Mouse (Mus musculus) liver, embryonic 11.5 days (tissue): ENCODE results near the gene Hist1h2bp. TPM values are rescaled to one million over a fixed set of nuclear protein-coding genes. Genes with fewer than 3 reads are reported as not detected.
"Not testable (repeated sequence)": the region's sequence is repeated elsewhere in the genome, so short reads cannot be mapped to it uniquely, and the experiment has no call there.

Experiments used
- ATAC-seq: fragments of 200-750 bp; cut with Nextera tagmentation; replicated peaks from 2 replicates; pipeline ENCODE4 v1.8.0; 2017; ENCODE audit warnings: moderate number of reproducible peaks, mild to moderate bottlenecking, moderate TSS enrichment, moderate library complexity; ENCODE audit not compliant: low FRiP score
- DNase-seq: peaks from one replicate; pipeline ENCODE4 v3.0.0-alpha.2; 2017; ENCODE audit warnings: low spot score
- H3K27ac ChIP-seq: fragments of 300-500 bp; sonication (generic); 2 replicates; pipeline ENCODE4 v1.5.1; 2014; ENCODE audit warnings: mild to moderate bottlenecking, low read depth, low read length, control low read depth
- H3K27me3 ChIP-seq: fragments of 300-500 bp; sonication (generic); replicated peaks from 2 replicates; pipeline ENCODE4 v1.6.1; 2014; ENCODE audit warnings: low read length, mixed read lengths; ENCODE audit not compliant: control insufficient read depth, insufficient read depth
- H3K36me3 ChIP-seq: fragments of 300-500 bp; sonication (generic); 2 replicates; pipeline ENCODE4 v1.6.1; 2014; ENCODE audit warnings: mild to moderate bottlenecking, low read length, moderate library complexity, mixed read lengths; ENCODE audit not compliant: control insufficient read depth, insufficient read depth
- H3K4me1 ChIP-seq: fragments of 300-500 bp; sonication (generic); replicated peaks from 2 replicates; pipeline ENCODE4 v1.6.1; 2014; ENCODE audit warnings: low read length, mixed read lengths; ENCODE audit not compliant: control insufficient read depth, insufficient read depth
- H3K4me2 ChIP-seq: fragments of 300-500 bp; sonication (generic); 2 replicates; pipeline ENCODE4 v1.6.1; 2014; ENCODE audit warnings: mild to moderate bottlenecking, control low read depth, moderate library complexity
- H3K4me3 ChIP-seq: fragments of 300-500 bp; sonication (generic); 2 replicates; pipeline ENCODE4 v1.5.1; 2014; ENCODE audit warnings: low read depth, low read length, control low read depth
- H3K9ac ChIP-seq: fragments of 300-500 bp; sonication (generic); 2 replicates; pipeline ENCODE4 v1.6.1; 2014; ENCODE audit warnings: low read depth, low read length, control low read depth
- H3K9me3 ChIP-seq: fragments of 300-500 bp; sonication (generic); 2 replicates; pipeline ENCODE4 v1.6.1; 2016; ENCODE audit warnings: low read length, inconsistent platforms, mixed read lengths; ENCODE audit not compliant: control insufficient read depth
- WGBS: fragments of 180-500 bp; shearing (Covaris S2); extraction: QIAGEN DNeasy Blood & Tissue Kit; methylation state at CpG from one replicate; pipeline ENCODE4 v1.1.7; 2014; 5-methylcytosine and 5-hydroxymethylcytosine counted together
- polyA plus RNA-seq: library from polyadenylated mRNA; unstranded; fragments of >200 nt; fragmentation: Nextera tagmentation; extraction: Ambion mirVana; gene quantifications from 2 replicates; pipeline ENCODE4 v1.2.1, GENCODE M21; 2014

Gene Hist1h2bp
- polyA plus RNA-seq, 1 experiment from 2014 or later = 0.86 TPM

DNA sequence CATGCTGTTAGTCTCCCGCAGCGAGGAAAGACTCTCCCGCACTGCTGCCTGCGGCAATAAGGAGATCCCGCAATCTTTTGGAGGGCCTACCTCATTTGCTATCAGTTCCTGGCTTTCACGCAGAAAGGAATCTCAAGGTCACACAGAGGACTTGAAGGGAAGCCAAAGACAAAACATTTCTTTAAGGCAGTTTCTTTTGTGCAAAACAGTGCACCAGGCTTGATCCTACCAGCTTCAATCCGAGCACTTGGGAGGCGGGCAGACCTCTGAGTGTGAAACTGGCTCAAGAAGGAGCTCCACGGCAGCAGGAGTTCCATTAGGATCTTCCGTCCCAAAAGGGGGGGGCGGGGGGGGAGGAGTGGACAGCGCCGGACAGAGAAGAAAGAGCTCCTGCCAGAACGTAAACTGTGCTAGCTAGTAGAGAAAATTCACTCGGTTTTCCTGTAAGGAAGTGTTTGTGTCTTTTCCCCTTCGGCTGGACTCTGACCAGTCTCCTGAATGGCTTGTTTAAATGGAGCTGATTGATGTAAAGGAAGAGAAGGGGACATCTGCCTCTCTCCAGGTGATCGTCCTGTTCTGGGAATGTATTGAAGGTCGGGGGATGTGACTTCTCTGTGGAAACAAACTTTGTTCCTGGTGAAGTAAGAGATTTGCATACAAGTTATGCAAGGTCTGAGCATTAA lies 3.5 kb downstream of the Hist1h2bp start:
- peak overlapping the region; percentile 51 for H3K4me2 ChIP-seq
- peaks cover 15% of the 10 kb centered on the region for H3K4me1 ChIP-seq
- H3K9ac ChIP-seq = 0 out of 2 replicates have a peak overlapping the region, but pooled peaks have one; percentile 37
- DNase-seq (no peak), ATAC-seq (no peak)
- H3K4me3 ChIP-seq = no peak overlapping the region
- 23% methylated on average over 18 of the region's 18 CpGs for WGBS
- H3K36me3 ChIP-seq = no peaks in the 10 kb centered on the region
- no peak overlapping the region for H3K27ac ChIP-seq
- H3K27me3 ChIP-seq = no peaks in the 10 kb centered on the region
- H3K9me3 ChIP-seq = no peaks in the 10 kb centered on the region

DNA sequence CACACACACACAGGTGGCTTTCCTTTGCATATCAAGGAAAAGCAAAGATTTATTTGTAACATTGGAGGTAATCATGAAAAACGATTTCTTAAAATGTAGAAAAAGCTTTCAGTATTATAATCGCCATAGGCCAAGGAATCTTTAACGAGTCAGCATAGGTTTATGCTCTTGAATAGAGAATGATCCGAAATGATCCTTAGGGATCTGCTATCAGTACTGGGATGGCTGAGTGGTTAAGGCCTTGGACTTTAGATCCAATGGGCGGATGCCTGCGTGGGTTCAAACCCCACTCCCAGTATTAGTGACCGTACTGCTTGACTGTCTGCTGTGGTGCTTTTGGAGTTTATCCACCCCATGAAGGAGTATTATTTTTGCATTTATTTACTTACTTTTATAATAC lies 8.3 kb downstream of the Hist1h2bp start:
- Histone ChIP-seq H3K4me3 (no peak overlapping the region), H3K27me3 (no peaks in the 10 kb centered on the region), H3K36me3 (no peaks in the 10 kb centered on the region), H3K4me1 (no peaks in the 10 kb centered on the region; the same call in 1 of the 2 replicates), H3K27ac (no peak overlapping the region), H3K9ac (no peak overlapping the region), H3K4me2 (no peak overlapping the region), H3K9me3 (no peaks in the 10 kb centered on the region)
- ATAC-seq (no peak), DNase-seq (no peak)
- WGBS = 88% methylated on average over 7 of the region's 7 CpGs

DNA sequence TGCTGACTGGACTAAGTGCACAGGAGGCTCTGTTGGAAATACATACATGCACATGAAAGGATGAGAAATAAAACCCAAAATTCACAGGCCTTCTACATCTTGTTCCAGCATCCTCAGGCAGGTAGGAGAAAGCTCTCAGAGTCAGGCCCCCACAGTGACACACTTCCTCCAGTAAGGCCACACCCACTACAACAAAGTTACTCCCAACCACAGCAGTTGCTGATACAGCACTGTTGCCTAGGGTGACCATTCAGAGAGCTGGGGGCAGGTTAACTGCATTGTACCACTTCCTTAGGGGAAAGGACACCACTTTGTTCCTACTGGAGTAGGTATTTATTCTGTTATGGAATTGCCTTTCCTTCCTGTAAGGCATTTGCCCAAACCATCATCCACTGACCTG lies 9.9 kb downstream of the Hist1h2bp start:
- not testable (repeated sequence) for DNase-seq, ATAC-seq, H3K9me3 ChIP-seq

DNA sequence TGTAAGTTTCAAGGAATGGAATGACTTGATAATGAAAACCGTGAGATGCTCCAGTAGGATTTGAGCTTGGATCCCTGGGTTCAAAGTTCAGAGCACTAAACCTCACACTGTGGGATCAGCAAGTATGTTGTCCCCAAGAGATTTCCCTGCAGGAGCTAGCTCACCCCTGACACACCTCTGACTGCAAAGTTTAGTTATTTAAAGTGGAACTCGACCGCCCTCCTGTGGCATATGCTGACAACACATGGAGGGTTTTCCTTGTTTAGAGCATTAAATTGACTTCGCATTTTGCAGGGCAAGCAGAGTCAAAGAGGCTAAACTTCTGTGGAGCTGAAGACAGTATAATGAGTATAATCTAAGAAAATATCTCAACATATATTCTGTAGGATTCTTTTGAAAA lies 15.8 kb downstream of the Hist1h2bp start:
- H3K4me2 ChIP-seq, H3K4me1 ChIP-seq, DNase-seq, H3K27me3 ChIP-seq, H3K27ac ChIP-seq, H3K9me3 ChIP-seq, H3K9ac ChIP-seq, H3K36me3 ChIP-seq, H3K4me3 ChIP-seq: not testable (repeated sequence)
- ATAC-seq = peak; percentile 72; the same call in 1 of the 2 replicates
- no CpG with 5 or more reads among the region's 4 CpGs for WGBS

More for the DNA sequence above, 9.9 kb downstream of the Hist1h2bp start:
- not testable (repeated sequence) for H3K4me1 ChIP-seq, H3K4me3 ChIP-seq, H3K9ac ChIP-seq, H3K36me3 ChIP-seq, H3K4me2 ChIP-seq, H3K27me3 ChIP-seq, H3K27ac ChIP-seq

DNA sequence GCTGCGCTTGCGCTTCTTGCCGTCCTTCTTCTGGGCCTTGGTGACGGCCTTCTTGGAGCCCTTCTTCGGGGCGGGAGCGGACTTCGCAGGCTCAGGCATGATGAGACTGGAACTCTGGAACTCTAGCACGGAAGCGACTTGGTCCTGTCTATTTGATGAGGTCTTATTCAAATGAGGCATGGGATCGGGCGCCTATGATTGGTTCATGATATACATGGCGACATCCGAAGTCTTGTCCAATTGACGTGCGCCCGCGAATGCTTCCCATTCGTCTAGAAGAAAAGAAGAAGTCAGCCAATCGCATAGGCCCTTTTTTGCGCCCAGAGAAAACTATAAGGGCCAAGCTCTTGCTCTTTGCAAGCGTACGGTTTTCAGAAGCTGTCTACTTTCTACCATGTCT lies 22.8 kb downstream of the Hist1h2bp start, which contains the start of the genes Hist1h2bq and Hist1h2ao:
Gene Hist1h2bq (minus strand): TSS at position 125 of the 400 bp plus-strand sequence.
Gene Hist1h2ao (plus strand): TSS at position 393 of the 400 bp plus-strand sequence.
- DNase-seq = not testable (repeated sequence)
- no CpG with 5 or more reads among the region's 23 CpGs for WGBS

DNA sequence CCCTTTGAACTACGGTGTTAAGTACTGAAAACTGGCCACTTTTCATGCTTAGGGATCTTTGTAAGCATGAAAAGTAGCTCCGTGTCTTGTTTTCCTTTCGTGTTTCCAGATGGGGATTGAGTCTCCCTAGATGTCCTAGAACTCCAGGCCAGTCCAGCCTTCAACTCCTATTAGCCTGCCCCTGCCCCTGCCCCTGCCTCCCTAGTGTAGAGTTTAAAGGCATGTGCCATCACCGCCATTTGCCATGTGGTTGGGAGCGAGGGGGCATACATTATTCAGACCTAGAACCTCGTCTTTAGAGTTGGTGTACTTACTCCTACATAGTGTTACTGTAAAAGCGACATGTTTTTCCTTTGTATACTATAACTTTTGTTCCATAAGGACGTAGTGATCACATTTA lies 23.8 kb downstream of the Hist1h2bp start:
- WGBS = no CpG with 5 or more reads among the region's 8 CpGs
- H3K4me3 ChIP-seq, H3K4me2 ChIP-seq, H3K27me3 ChIP-seq, H3K9ac ChIP-seq, DNase-seq, H3K9me3 ChIP-seq, H3K27ac ChIP-seq, H3K36me3 ChIP-seq, H3K4me1 ChIP-seq: not testable (repeated sequence)
- peak; percentile 35 for ATAC-seq

More for the DNA sequence above, 22.8 kb downstream of the Hist1h2bp start, which contains the start of the genes Hist1h2bq and Hist1h2ao:
- not testable (repeated sequence) for H3K27me3 ChIP-seq, H3K4me2 ChIP-seq, H3K9ac ChIP-seq, H3K27ac ChIP-seq, H3K36me3 ChIP-seq, H3K4me1 ChIP-seq, H3K9me3 ChIP-seq, H3K4me3 ChIP-seq
- ATAC-seq = peak; percentile 87

DNA sequence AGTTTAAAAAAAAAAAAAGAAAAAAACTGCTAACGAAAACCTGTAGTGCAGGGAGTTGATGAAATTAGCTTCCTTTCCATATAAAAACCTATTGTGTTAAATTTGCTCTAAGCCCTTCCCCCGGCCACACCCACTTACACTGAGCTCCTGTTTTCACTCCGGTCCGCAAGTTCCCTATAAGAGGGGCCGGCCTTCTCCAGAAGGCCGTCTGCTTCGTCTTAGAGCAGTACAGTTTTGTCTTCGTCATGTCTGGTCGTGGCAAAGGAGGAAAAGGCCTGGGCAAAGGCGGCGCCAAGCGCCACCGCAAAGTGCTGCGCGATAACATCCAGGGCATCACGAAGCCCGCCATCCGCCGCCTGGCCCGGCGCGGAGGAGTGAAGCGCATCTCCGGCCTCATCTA lies 24.3 kb downstream of the Hist1h2bp start, which contains the start of gene Hist1h4m:
Gene Hist1h4m (plus strand): TSS at position 208 of the 400 bp plus-strand sequence.
- H3K4me3 ChIP-seq, H3K9ac ChIP-seq: not testable (repeated sequence)

DNA sequence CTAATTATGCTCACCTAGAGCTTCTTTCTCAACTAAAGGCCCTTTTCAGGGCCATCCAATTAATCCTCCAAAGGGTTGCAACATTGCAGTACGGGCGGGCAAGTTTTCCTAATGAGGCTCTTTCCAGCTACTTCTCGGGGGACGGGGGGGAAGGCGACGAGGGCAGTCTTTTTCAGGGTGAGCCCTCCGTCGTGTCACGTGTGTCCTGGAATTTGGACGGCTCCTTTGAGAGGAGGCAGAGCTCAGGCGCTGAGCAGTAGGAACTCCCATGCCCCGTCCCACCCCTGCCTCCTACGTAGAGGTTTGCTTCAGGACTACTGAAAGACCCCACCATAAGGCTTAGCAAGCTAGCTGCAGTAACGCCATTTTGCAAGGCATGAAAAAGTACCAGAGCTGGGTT lies 24.8 kb downstream of the Hist1h2bp start:
- not testable (repeated sequence) for H3K9me3 ChIP-seq

More for the DNA sequence above, 24.3 kb downstream of the Hist1h2bp start, which contains the start of gene Hist1h4m:
- not testable (repeated sequence) for H3K4me1 ChIP-seq, H3K9me3 ChIP-seq, H3K27me3 ChIP-seq, DNase-seq, H3K36me3 ChIP-seq
- H3K27ac ChIP-seq = peak within 1 kb of the TSS; percentile 74
- H3K4me2 ChIP-seq = peak within 1 kb of the TSS; percentile 38; the same call in 1 of the 2 replicates
- ATAC-seq = peak; percentile 56
- WGBS = no CpG with 5 or more reads among the region's 24 CpGs

More for the DNA sequence above, 24.8 kb downstream of the Hist1h2bp start:
- peak overlapping the region; percentile 38; the same call in 1 of the 2 replicates for H3K4me2 ChIP-seq
- H3K36me3 ChIP-seq, H3K27me3 ChIP-seq, H3K4me1 ChIP-seq, H3K9ac ChIP-seq, H3K4me3 ChIP-seq, DNase-seq: not testable (repeated sequence)
- ATAC-seq = peak; percentile 70
- H3K27ac ChIP-seq = peak overlapping the region; percentile 74
- under 1% methylated on average over 12 of the region's 14 CpGs for WGBS
